Mouse (Mus musculus) c-Kit-positive CD71-positive TER-119-negative erythroid progenitor cells, embryonic 14.5 days (primary cell): ENCODE measurements at regions not wholly inside any gene's neighbourhood (a gene's known extent, or its start where the extent isn't known, plus 50 kb on each side); places are given as distances from the start of the nearest gene placed in this dataset.

Source experiments
- DNase-seq: peaks from one replicate; pipeline ENCODE4 v3.0.0-alpha.2; 2013; ENCODE audit warnings: low read depth

GRCm38 (mm10) chr13:44346636-44347035, 382.6 kb upstream of the Jarid2 start:
- DNase-seq = no peak

- DNase-seq = no peak
These were observed 381.6 kb upstream of the Jarid2 start for GRCm38 (mm10) chr13:44347662-44348061.

DNA sequence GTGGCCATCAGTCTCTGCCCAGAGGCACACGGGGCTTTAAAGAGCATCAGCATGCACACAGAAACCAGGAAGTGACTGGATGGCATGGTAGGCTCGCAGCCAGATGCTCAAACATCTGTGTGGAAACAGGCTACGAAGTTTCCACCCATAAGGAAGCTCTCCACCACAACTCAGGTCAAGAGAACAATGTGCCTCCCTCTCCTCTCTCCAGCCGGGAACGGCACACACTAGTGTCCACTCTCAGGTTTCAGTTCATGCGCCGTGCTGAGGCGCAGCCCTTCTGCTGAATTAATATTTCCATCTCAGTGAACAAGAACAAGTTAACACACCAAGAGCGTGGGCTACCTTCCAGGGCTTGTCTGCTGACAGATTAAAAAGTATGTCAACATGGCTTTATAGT, 375.4 kb upstream of the Jarid2 start:
- DNase-seq = no peak

DNA sequence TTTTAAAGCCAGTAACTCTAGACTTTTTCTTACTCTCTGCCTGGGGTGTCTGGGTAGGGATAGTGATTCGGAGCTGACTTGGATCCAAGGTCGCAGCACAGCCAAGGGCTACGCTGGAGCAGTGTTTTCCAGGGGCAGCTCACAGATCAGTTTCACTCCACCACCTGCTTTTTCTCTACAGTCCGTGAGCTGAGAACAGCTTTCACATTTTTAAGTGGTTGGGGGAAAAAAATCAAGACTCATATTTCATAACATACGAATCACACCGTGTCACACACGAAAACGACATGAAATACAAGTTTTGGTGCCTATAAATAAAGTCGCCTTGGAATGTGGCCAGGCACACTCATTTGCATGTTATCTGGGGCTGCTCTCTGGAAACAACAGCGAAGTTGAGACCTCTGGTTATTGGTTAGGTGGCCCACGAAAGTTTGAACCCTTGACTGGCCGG, 373.5 kb upstream of the Jarid2 start:
- DNase-seq = no peak

- DNase-seq = no peak
These were observed 372.3 kb upstream of the Jarid2 start for GRCm38 (mm10) chr13:44356981-44357380.

DNA sequence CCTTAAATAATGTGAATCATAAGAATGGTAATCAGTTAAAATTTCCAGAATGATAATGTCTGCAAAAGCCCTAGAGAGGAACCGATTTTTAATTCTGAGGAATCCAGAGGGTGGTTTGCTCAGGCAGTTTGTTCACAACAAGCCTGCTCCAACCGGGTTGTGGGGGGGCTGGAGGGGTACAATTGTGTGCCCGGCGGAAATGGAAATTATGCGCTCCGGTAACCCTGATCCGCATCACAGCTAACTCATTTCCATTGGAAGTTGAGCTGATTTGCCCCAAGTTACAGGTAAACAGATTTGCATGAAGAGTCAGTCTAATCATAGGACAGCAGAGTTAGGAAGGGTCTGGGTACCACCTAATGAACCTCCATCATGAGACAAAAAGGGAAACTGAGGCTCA, 369.9 kb upstream of the Jarid2 start:
- DNase-seq = no peak

DNA sequence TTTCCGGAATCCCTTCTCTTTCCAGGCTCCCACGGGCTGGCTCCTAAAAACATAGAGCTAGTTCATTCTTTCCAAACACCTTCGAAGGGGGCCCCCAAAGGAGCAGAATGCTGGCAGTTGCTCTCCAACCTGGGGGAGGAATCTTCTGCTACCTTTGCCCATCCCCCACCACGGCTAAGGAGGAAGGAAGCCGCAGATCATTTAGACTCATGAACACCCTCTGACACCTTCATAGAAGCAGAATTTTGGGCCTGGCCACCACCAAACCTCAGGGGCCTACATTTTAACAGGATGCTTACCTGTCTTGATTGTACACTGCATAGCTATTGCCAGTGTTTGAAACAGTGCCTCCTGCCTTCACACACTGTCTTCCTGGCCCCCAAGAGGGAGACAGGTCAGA, 369.3 kb upstream of the Jarid2 start:
- no peak for DNase-seq

DNA sequence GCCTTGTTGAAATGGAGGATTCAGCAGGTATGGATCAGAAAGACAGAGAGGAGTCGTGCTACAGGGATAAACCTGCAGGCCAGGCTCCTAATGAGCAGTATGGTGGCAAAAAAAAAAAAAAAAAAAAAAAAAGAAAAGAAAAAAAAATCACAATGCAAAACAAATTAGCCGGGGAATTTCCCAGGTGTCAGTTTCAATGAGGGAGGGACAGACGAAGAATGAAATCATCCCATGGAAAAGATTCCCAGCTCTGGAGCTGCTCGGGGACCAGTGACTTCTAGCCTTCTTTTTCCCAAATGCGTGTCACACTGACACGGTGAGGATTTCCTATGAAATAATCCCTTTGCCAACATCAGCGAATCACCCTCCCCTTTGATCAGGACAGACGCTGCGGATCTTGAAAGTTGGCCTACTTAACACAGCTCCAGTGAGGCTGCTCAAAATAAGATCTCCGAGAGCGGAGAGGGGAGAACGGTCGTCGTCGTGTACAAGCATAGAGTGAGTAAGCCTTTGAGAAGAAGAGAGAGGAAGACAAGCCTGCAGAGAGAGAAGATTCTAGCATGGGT, 368.5 kb upstream of the Jarid2 start:
- DNase-seq = no peak

DNA sequence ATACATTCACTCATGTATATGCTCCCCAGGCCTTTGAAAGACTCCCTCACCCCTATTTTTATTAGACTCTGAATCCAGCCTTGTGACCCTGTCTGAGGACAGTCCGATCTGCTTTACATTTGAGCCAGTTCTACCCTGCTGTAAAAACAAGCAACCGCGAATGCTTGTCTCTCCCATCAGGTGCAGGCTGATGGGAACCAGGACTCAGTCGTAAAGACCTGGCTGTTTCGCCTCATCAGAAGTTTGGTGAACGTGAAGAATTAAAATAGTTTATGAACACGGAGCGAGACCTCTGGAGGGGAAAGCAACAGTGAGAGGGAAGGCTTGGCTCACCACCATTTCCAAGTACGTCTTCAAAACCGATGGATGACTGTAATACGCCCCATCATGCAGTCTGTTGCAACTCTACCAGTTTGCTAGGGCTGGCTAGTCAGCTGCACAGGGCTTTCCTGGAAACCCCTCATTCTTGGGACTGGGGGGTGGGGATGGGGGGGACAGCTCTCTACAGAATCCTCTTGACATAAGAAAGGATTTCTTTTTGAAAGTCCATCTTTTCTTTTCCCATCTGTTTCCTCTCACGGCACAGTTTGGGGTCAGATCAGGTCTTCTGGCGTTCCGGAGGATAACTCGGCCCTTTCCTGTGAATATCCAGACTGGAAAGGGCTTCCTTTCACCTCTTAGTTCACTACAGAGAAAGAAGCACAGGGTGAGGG, 366.8 kb upstream of the Jarid2 start:
- DNase-seq = no peak

DNA sequence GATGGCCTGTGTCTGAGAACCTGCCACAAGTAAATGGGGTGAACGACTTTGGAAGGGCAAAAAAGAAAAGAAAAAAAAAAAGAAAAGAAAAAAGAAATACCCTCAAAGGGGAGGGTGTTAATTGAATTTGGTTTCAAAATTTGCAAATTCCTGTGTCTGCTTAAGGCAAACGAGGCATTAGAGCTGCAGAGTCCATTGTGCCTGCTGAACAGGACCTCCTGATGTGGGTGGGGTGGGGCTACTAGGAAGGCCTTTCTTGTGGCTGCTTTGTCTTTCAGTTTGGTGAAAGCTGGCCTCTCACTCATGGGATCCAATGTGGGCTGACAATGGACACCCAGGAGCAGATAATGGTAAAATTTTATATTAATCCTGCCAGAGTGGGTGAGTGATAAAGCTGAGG, 366.3 kb upstream of the Jarid2 start:
- DNase-seq = no peak

DNA sequence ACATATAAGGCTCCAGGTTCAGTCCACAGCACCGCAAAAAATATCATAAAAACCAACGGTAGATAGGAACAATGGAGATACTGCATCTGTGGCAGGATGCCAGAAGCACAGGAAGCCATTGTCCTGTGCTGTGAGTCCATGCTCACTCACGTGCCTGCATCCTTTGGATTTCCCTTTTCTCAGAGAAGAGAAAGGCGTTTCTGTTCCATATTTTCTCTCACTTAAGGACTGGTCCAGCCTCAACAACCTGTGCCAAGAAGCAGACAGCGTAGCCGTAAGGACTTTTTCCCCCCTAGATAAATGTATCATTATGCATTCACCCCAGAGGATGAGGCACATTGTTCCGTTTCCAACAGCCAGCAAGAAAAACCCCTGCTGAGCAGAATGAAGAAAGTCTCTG, 360.0 kb upstream of the Jarid2 start:
- no peak for DNase-seq

DNA sequence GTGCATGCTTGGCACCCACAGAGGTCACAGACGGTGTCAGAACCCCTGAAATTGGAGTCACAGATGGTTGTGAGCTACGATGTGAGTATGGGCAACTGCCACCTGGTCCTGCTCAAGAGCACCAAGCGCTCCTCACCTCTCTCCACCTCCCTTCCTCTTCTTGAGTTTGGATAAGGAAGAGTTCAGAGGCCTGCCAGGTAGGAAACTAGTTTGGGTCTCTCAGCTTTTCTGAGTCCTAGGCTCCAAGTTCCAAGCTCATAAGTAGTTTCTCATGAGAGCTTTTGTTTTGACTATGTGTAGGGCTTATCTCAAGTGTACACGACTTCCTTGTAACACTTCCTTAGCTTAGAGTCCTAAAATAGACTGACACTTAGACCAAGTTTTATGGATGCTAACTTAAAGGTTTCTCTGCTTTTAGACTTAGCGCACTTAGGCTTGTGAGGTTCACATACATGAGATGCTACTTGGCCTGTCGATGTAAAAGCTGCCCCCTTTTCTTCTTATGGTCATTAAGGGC, 356.9 kb upstream of the Jarid2 start:
- DNase-seq = no peak

- no peak for DNase-seq
These were observed 353.7 kb upstream of the Jarid2 start for GRCm38 (mm10) chr13:44375476-44376159.

DNA sequence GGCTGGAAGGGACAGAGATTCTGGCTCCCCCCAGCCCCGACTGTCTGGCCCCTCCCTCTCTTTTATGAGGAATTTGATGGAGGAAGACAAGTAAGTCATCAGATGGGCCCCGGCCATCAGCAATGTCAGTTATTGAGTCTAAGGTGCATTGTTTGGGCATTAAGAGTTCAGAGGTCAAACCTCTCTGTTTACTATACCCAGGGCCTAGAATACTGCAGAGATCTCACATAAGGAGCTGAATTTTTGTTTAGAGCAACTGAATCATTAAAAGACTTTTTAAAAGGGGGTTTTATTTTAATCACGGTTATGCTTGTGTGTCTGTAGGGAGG, 353.1 kb upstream of the Jarid2 start:
- no peak for DNase-seq

- DNase-seq = no peak
These were observed 347.4 kb upstream of the Jarid2 start for GRCm38 (mm10) chr13:44381721-44382450.

DNA sequence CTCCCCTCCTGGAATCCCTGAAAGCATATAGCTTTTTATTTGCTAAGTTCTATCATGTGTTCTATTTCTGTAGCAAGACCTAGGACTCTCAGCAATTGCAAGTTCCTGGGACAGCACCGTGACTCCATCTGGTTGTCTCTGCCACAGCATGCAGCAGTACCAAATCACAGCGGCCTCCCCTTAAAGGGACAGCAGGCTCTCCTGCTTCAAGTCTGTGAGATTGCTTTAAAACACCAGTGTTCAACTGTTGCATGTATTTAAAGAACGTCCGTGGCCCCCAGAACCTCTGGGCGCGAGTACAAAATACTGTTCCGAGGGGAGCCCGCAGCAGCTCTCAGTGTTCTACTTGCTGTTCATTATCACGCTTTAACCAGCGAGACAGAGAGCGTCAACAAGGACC, 346.0 kb upstream of the Jarid2 start:
- DNase-seq = no peak

DNA sequence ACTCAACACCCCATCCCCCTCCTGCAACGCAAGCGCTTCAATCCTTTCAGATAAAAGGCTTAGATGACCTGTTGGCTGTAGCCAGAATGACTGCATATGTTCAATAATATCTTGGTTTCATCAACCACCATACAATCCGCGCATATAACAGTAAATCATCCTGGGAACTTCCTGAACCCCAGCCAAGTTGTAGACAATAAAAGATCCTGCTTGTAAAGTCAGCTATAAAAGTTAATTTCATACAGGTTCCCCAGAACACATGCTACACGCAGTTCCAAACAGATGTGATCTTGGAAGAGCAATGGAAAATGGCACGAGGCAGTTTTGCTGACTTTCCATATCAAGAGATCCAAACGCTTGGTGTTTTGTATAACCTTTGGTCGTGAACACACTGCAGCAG, 342.5 kb upstream of the Jarid2 start:
- no peak for DNase-seq

DNA sequence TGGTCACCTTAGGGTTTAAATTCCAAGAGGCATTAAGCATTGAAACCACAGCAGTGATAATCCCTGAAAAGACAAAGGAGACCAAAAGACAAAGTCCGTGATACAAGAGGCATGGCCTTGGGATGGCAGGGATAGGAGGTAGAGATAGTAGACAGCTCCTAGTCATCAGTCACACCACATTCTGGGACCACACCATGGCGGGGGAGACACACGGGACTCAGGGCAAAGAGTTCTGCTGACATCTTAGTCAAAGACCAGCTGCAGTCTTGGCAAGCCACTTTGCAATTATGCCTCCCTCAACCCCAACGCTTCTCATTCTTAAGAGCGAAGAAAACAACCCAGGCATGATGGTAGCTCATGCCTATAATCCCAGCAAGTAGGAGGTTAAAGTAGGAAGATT, 339.6 kb upstream of the Jarid2 start:
- DNase-seq = no peak

- DNase-seq = no peak
These were observed 338.4 kb upstream of the Jarid2 start for GRCm38 (mm10) chr13:44390666-44391390.

DNA sequence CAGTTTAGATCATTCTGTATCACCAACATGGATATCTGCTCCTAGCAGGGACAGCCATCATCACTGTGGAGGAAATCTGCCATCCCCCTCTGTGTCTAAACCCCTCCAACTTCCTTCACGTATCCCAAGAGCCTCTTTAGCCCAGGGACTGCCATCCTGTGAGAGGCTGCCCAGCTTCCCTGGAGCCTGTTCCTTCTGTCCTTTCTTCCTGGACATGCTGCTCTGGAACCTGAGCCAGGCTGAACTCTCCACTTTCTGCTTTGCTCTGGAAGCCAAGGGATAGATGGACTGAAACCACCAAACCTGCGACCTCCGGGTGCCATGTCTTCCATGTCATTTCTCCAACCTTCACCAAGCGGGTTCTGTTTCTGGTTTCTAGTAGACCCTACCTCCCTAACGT, 335.3 kb upstream of the Jarid2 start:
- no peak for DNase-seq

GRCm38 (mm10) chr13:44398613-44399369, 330.5 kb upstream of the Jarid2 start:
- no peak for DNase-seq

DNA sequence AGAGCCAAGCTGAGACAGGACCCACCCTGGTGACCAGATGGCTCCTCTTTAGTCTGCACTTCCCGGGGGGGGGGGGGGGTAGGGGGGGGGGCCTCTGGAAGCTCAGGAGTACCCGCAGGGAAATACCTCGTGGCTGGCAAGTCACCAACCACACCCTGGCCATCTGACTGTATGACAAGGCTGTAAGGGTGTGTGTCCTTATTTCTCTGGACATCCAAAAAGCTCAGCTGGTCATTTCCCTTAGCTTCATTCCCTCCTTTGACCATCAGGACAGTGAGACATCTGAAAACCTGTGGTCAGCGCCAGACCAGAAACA, 329.9 kb upstream of the Jarid2 start:
- DNase-seq = no peak
